ENCODE assay signal across 9 mouse cellular contexts in genomic region chr2:181313344-181314079, GRCm38 (mm10). TPM values are rescaled to one million over a fixed set of nuclear protein-coding genes. Genes with fewer than 3 reads are reported as not detected.
A peak's percentile ranks its signal among the peaks of the same experiment; 100 is the strongest.
DNase-seq lines count a peak whose midpoint lies in the region; ATAC-seq and TF ChIP-seq lines count a peak whose summit lies in the region.
"Had no signal": no experiment of that assay in that cellular context is flagged by ENCODE, and none has a peak within 500 bp of the region (broad histone marks: within the 10 kb centered on the region; RNA-seq: fewer than 3 reads in every experiment).

No protein-coding gene starts in this region.

- H3K27ac ChIP-seq in heart, postnatal 0 days (ENCODE audit: low read depth), result no peak overlapping the region
- peak overlapping the region; percentile 87 for H3K27ac ChIP-seq in forebrain, embryonic 10.5 days
- no peak overlapping the region for H3K27ac ChIP-seq in limb, embryonic 13.5 days

- TF ChIP-seq CTCF in heart, postnatal 0 days (IDR thresholded peaks at IDR 0.05; ENCODE audit: low read depth), result no peak
- no peak for TF ChIP-seq CTCF in brain, embryonic 14.5 days (IDR thresholded peaks at IDR 0.05; ENCODE audit: borderline replicate concordance, extremely low read depth, insufficient read depth, insufficient read length)

- WGBS in heart, postnatal 0 days, result 5% methylated on average over 35 of the region's 35 CpGs
- 1% methylated on average over 35 of the region's 35 CpGs for WGBS in forebrain, embryonic 10.5 days
- WGBS in limb, embryonic 13.5 days, result 3% methylated on average over 35 of the region's 35 CpGs

- H3K27me3 ChIP-seq in heart, postnatal 0 days (ENCODE audit: control insufficient read depth, insufficient read depth, low read length), result peaks cover 49% of the 10 kb centered on the region
- H3K27me3 ChIP-seq in forebrain, embryonic 10.5 days (ENCODE audit: poor library complexity, severe bottlenecking), result peaks cover 56% of the 10 kb centered on the region
- H3K27me3 ChIP-seq in limb, embryonic 13.5 days, result peaks cover 80% of the 10 kb centered on the region
- H3K27me3 ChIP-seq: Patski had no signal

- peak; percentile 20; the same call in 1 of the 2 replicates for ATAC-seq in heart, postnatal 0 days (ENCODE audit: insufficient read depth, low read depth)
- ATAC-seq in limb, embryonic 13.5 days (ENCODE audit: low FRiP score, low read depth), result peak; percentile 51; the same call in 1 of the 2 replicates
- ATAC-seq: Patski had no signal

- H3K9me3 ChIP-seq in heart, postnatal 0 days (replicated peaks; ENCODE audit: control insufficient read depth, low read length), result no peaks in the 10 kb centered on the region
- H3K9me3 ChIP-seq in forebrain, embryonic 10.5 days, result no peaks in the 10 kb centered on the region
- no peaks in the 10 kb centered on the region for H3K9me3 ChIP-seq in limb, embryonic 13.5 days

- H3K9ac ChIP-seq in heart, postnatal 0 days (replicated peaks; ENCODE audit: low read depth, low read length), result no peak overlapping the region
- no peak overlapping the region for H3K9ac ChIP-seq in limb, embryonic 13.5 days

- no peaks in the 10 kb centered on the region for H3K36me3 ChIP-seq in heart, postnatal 0 days (replicated peaks; ENCODE audit: control insufficient read depth, insufficient read depth, low read length)
- H3K36me3 ChIP-seq in forebrain, embryonic 10.5 days (replicated peaks), result peaks cover 5% of the 10 kb centered on the region
- no peaks in the 10 kb centered on the region for H3K36me3 ChIP-seq in limb, embryonic 13.5 days

- no peak overlapping the region for H3K4me3 ChIP-seq in heart, postnatal 0 days (ENCODE audit: low read depth, low read length)
- H3K4me3 ChIP-seq in forebrain, embryonic 10.5 days, result peak overlapping the region; percentile 71
- H3K4me3 ChIP-seq in limb, embryonic 13.5 days, result peak overlapping the region; percentile 15

- H3K4me1 ChIP-seq in heart, postnatal 0 days (ENCODE audit: control insufficient read depth, insufficient read depth), result no peaks in the 10 kb centered on the region
- H3K4me1 ChIP-seq in forebrain, embryonic 10.5 days, result peaks cover 20% of the 10 kb centered on the region
- peaks cover 6% of the 10 kb centered on the region for H3K4me1 ChIP-seq in limb, embryonic 13.5 days

- no peak for TF ChIP-seq EP300 in heart, postnatal 0 days (IDR thresholded peaks at IDR 0.05; ENCODE audit: low read depth)

- no peak for TF ChIP-seq POLR2A in brain, embryonic 14.5 days (IDR thresholded peaks at IDR 0.05; ENCODE audit: borderline replicate concordance, extremely low read depth, insufficient read depth, insufficient read length, poor library complexity, severe bottlenecking)

- H3K4me2 ChIP-seq in heart, postnatal 0 days (ENCODE audit: low read depth, low read length), result peak overlapping the region; percentile 10; the same call in 1 of the 2 replicates
- H3K4me2 ChIP-seq in limb, embryonic 13.5 days (replicated peaks), result peak overlapping the region; percentile 35; the same call in 1 of the 2 replicates

- no peak for DNase-seq in heart, postnatal 0 days (ENCODE audit: low spot score)
- no peak for DNase-seq in heart, postnatal 4 days
- DNase-seq in brain, embryonic 14.5 days (ENCODE audit: low read depth), result peak; percentile 64
- DNase-seq in forebrain, embryonic 10.5 days (ENCODE audit: extremely low spot score, low spot score), result peak; percentile 30
- DNase-seq in right cerebral cortex, postnatal 4 days, result peak; percentile 63
- no peak for DNase-seq in kidney, adult 18-20 months
- no peak for DNase-seq in urinary bladder, adult 18-20 months (ENCODE audit: low spot score in 2 of 2)

RNA-seq across cellular contexts. Expression of gene Stmn3, which starts 0.8 kb away (rescaled TPM):
- total RNA-seq in heart, postnatal 0 days (2014; rRNA removed; ENCODE audit: low replicate concordance), result 0.31 and 2.0 TPM in 2 replicates
- 0.16 and 0.78 TPM in 2 replicates for polyA plus RNA-seq in heart, postnatal 0 days (2015; fragmentation: Nextera tagmentation; extraction: Ambion mirVana)
- under 1 TPM; 0.24 to 0.47 TPM for total RNA-seq in heart, postnatal 4 days (2021)
- 774 and 800 TPM in 2 replicates for polyA plus RNA-seq in brain, embryonic 14.5 days (2012; rRNA removed)
- polyA plus RNA-seq in forebrain, embryonic 10.5 days (2016; fragmentation: Nextera tagmentation; extraction: Ambion mirVana), result 56.4 and 76.0 TPM in 2 replicates
- 0.84 and 3.3 TPM in 2 replicates for polyA plus RNA-seq in limb, embryonic 13.5 days (2015; fragmentation: Nextera tagmentation; extraction: Ambion mirVana)
- polyA plus RNA-seq: Patski had no signal

RNA-seq across cellular contexts. Expression of gene Rtel1, which starts 6.0 kb away (rescaled TPM):
- total RNA-seq in heart, postnatal 0 days (2014; rRNA removed; ENCODE audit: low replicate concordance), result 27.4 and 53.1 TPM in 2 replicates
- polyA plus RNA-seq in heart, postnatal 0 days (2015; fragmentation: Nextera tagmentation; extraction: Ambion mirVana), result 7.6 and 10.0 TPM in 2 replicates
- 10 to 100 TPM; 42.9 to 46.9 TPM for total RNA-seq in heart, postnatal 4 days (2021)
- 88.7 and 133 TPM in 2 replicates for polyA plus RNA-seq in brain, embryonic 14.5 days (2012; rRNA removed)
- 81.3 and 83.6 TPM in 2 replicates for polyA plus RNA-seq in forebrain, embryonic 10.5 days (2016; fragmentation: Nextera tagmentation; extraction: Ambion mirVana)
- polyA plus RNA-seq in limb, embryonic 13.5 days (2015; fragmentation: Nextera tagmentation; extraction: Ambion mirVana), result 43.2 and 48.8 TPM in 2 replicates

RNA-seq across cellular contexts. Expression of gene Gmeb2, which starts 25.7 kb away (rescaled TPM):
- 13.4 and 13.5 TPM in 2 replicates for total RNA-seq in heart, postnatal 0 days (2014; rRNA removed; ENCODE audit: low replicate concordance)
- polyA plus RNA-seq in heart, postnatal 0 days (2015; fragmentation: Nextera tagmentation; extraction: Ambion mirVana), result 4.5 and 4.6 TPM in 2 replicates
- total RNA-seq in heart, postnatal 4 days (2021), result 10 to 100 TPM; 15.6 to 20.2 TPM
- polyA plus RNA-seq in brain, embryonic 14.5 days (2012; rRNA removed), result 34.6 and 43.3 TPM in 2 replicates
- 20.7 and 21.6 TPM in 2 replicates for polyA plus RNA-seq in forebrain, embryonic 10.5 days (2016; fragmentation: Nextera tagmentation; extraction: Ambion mirVana)
- 16.5 and 17.8 TPM in 2 replicates for polyA plus RNA-seq in limb, embryonic 13.5 days (2015; fragmentation: Nextera tagmentation; extraction: Ambion mirVana)

RNA-seq across cellular contexts. Expression of gene Zgpat, which starts 51.2 kb away (rescaled TPM):
- 26.0 and 38.4 TPM in 2 replicates for total RNA-seq in heart, postnatal 0 days (2014; rRNA removed; ENCODE audit: low replicate concordance)
- 18.7 and 19.2 TPM in 2 replicates for polyA plus RNA-seq in heart, postnatal 0 days (2015; fragmentation: Nextera tagmentation; extraction: Ambion mirVana)
- total RNA-seq in heart, postnatal 4 days (2021), result 10 to 100 TPM; 20.7 to 22.8 TPM
- polyA plus RNA-seq in brain, embryonic 14.5 days (2012; rRNA removed), result 117 and 126 TPM in 2 replicates
- polyA plus RNA-seq in forebrain, embryonic 10.5 days (2016; fragmentation: Nextera tagmentation; extraction: Ambion mirVana), result 43.7 and 47.4 TPM in 2 replicates
- polyA plus RNA-seq in limb, embryonic 13.5 days (2015; fragmentation: Nextera tagmentation; extraction: Ambion mirVana), result 43.9 and 49.5 TPM in 2 replicates

RNA-seq across cellular contexts. Expression of gene Arfrp1, which starts 51.7 kb away (rescaled TPM):
- 11.4 and 17.9 TPM in 2 replicates for total RNA-seq in heart, postnatal 0 days (2014; rRNA removed; ENCODE audit: low replicate concordance)
- polyA plus RNA-seq in heart, postnatal 0 days (2015; fragmentation: Nextera tagmentation; extraction: Ambion mirVana), result 54.8 and 59.4 TPM in 2 replicates
- 10 to 100 TPM; 39.6 to 41.0 TPM for total RNA-seq in heart, postnatal 4 days (2021)
- 92.9 and 110 TPM in 2 replicates for polyA plus RNA-seq in brain, embryonic 14.5 days (2012; rRNA removed)
- polyA plus RNA-seq in forebrain, embryonic 10.5 days (2016; fragmentation: Nextera tagmentation; extraction: Ambion mirVana), result 80.0 and 84.5 TPM in 2 replicates
- 77.1 and 79.2 TPM in 2 replicates for polyA plus RNA-seq in limb, embryonic 13.5 days (2015; fragmentation: Nextera tagmentation; extraction: Ambion mirVana)

Comparison
In these comparisons a context has a peak if more than half of its experiments do, and no peak if none do; other contexts are left out.
1. DNase-seq: peak in brain, embryonic 14.5 days (single experiment), forebrain, embryonic 10.5 days (single experiment) and right cerebral cortex, postnatal 4 days (single experiment); none in heart, postnatal 0 days (single experiment), heart, postnatal 4 days (single experiment), kidney, adult 18-20 months (single experiment) and urinary bladder, adult 18-20 months (0 of 2).
2. RNA of gene Stmn3, which starts 0.8 kb away (polyA plus RNA-seq): 774 to 800 TPM in brain, embryonic 14.5 days and 56.4 to 76.0 TPM in forebrain, embryonic 10.5 days; 0.84 to 3.3 TPM in limb, embryonic 13.5 days and 0.16 to 0.78 TPM in heart, postnatal 0 days; every median in the first group is over 10 times any median in the second.